Mouse (Mus musculus) brown adipose tissue, adult 24 weeks (tissue): ENCODE measurements around the gene F2rl2. TPM values are rescaled to one million over a fixed set of nuclear protein-coding genes. Genes with fewer than 3 reads are reported as not detected.

ENCODE experiments used
- H3K27ac ChIP-seq: fragments of 200-500 bp; replicated peaks from 2 replicates; pipeline ENCODE4 v1.5.1; 2012; ENCODE audit warnings: low read depth, mild to moderate bottlenecking, low read length
- H3K4me1 ChIP-seq: fragments of 200-500 bp; 2 replicates; pipeline ENCODE4 v1.6.1; 2012; ENCODE audit warnings: low read length, mixed read lengths; ENCODE audit not compliant: control insufficient read depth, insufficient read depth, insufficient read length
- H3K4me3 ChIP-seq: fragments of 200-500 bp; 2 replicates; pipeline ENCODE4 v1.5.1; 2012; ENCODE audit warnings: low read depth, mild to moderate bottlenecking, low read length, moderate library complexity; ENCODE audit not compliant: insufficient read depth
- polyA plus RNA-seq: library from polyadenylated mRNA; stranded (reverse); fragments of >200 nt; gene quantifications from 2 replicates; pipeline ENCODE4 v1.2.4, GENCODE M21; 2012; ENCODE audit not compliant: missing spikeins, insufficient read depth, insufficient read length

F2rl2 gene
- 0.40 TPM in 1 of 2 replicates, not detected in the other for polyA plus RNA-seq

DNA sequence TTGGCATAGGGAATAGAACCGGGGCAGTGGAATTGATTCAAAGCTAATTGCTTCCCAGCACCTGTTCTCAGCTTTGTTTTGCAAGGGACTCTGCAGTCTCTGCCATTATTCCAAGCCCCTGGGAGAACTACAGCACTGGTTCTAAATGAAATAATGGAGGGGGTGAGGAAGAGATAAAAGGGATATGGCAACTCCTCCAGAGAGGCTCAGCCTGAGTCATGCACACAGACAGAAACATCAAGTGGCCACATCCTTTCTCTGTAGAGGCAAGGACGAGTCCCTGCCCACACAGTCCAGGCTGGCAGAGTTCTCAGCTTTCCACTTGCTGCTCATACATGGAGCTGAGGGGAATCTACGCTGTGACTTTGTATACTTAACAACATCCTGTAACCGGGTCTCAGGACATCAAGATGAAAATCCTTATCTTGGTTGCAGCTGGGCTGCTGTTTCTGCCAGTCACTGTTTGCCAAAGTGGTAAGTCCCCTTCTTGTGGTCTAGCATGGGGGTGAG lies at the start of gene F2rl2:
TSS of gene F2rl2 (plus strand) at position 200 of the 510 bp plus-strand sequence.
- no peak within 1 kb of the TSS for H3K27ac ChIP-seq
- no peaks in the 10 kb centered on the region for H3K4me1 ChIP-seq
- no peak within 1 kb of the TSS for H3K4me3 ChIP-seq

DNA sequence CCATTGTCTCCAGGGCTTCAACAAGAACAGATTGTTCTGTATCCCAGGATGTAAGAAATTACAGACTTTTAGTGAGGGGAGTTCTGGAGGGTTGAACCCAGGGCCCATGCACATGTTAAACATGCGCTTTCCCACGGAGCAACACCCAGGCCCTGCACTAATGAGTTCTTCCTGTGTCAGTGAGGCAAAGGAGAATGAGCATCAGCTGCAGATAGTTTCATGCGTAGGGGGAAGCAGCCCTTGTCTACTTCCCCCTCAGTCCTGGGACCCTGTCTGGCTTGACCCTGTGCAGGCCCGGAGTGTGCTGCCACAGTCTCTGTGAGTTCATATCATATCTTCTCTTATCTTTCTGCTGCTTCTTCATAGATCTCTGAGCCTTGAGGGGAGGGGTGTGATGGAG lies 49.4 kb upstream of the F2rl2 start:
- Histone ChIP-seq H3K4me3 (no peak overlapping the region), H3K27ac (no peak overlapping the region), H3K4me1 (peaks cover 20% of the 10 kb centered on the region; the same call in 1 of the 2 replicates)

DNA sequence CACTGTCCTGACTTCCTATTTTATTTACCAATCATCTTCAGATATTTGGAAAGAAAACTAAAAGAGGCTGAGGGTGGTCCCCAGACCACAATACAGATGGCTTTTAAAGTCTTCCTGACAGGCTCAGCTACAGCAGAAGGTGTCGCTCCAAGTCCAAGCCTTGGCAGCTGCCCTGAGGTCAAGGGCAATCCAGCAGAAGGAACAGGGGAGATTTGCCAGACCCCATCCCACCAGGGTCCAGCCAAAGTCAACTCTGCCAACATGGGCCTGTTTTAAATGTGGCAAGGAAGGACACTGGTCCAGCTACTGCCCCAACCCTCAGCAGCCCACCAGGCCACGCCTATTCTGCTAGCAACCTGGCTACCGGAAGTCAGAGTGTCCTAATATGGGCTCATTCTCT lies 46.7 kb upstream of the F2rl2 start:
- Histone ChIP-seq H3K4me3 (no peak overlapping the region), H3K27ac (no peak overlapping the region), H3K4me1 (peaks cover 20% of the 10 kb centered on the region; the same call in 1 of the 2 replicates)

DNA sequence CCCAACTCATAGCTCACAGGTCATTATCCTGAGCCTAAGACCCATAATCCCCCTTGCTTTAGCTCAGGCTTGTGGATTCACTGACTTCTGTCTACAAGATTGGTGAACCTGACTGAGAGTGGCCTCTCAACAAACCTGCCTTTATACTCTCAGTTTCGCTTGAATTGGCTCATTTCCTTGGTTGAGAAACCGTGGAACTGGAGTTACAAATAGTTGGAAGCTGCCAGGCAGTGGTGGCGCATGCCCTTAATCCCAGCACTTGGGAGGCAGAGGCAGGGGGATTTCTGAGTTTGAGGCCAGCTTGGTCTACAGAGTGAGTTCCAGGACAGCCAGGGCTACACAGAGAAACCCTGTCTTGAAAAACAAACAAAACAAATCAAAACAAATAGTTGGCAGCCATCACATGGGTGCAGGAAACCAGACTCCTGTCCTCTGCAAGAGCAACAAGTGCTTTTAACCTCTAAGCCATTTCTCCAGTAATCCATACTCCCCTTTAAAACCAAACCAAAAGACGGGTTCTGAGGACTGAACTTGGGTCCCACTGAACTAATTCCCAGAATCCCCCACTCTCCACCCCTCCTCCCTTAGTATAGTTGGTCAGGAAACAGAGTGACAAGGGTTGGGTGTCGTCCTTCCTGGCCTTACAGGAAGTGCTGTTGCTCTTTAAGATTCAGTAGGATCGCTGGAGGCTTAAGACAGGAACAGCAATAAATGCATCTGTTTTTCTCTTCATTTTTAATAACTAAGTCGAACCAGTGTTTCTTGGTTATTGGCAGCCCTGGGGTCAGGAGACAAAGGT lies 44.6 kb upstream of the F2rl2 start:
- no peak overlapping the region for H3K4me3 ChIP-seq
- peaks cover 20% of the 10 kb centered on the region; the same call in 1 of the 2 replicates for H3K4me1 ChIP-seq
- H3K27ac ChIP-seq = peak overlapping the region; percentile 91

DNA sequence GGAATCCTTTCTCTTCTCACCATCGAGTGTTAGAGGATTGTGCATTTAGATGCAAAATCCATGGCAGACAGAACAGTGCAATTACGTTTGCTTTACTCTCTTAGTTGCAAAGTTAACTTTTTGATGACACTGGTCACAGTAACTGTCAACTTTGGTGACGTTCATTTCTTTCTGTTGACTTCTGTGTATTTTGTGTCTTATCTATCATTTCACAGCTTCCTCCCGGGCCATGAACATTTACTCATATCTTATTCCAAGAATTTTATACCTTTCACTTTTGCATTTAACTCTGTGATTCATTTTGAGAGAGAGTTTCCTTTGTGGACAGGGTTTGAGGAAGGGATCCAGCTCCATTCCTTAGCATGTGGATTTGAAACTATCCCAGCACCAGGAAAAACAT lies 43.0 kb upstream of the F2rl2 start:
- Histone ChIP-seq H3K4me1 (peaks cover 15% of the 10 kb centered on the region; the same call in 1 of the 2 replicates), H3K27ac (no peak overlapping the region), H3K4me3 (no peak overlapping the region)

DNA sequence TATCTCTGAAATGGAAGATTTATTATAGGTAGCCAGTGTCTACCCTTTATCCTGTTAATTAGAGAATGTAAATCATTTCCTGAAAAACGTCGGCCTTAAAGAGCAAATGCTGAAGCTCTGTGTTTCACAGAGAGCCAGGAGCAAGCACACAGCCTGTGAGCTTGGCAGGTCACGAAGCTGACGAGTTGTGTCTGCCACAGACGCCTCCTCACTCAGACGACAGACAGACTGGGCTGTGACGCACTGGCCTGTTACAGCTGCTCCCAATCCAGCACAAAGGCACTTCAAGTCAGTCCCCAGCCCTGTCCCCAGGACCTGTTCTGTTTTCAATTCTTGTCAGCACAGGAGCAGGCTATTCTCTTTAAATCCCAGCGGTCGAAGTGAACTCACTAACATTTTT lies 41.4 kb upstream of the F2rl2 start:
- Histone ChIP-seq H3K4me3 (no peak overlapping the region), H3K4me1 (peaks cover 12% of the 10 kb centered on the region; the same call in 1 of the 2 replicates), H3K27ac (no peak overlapping the region)

DNA sequence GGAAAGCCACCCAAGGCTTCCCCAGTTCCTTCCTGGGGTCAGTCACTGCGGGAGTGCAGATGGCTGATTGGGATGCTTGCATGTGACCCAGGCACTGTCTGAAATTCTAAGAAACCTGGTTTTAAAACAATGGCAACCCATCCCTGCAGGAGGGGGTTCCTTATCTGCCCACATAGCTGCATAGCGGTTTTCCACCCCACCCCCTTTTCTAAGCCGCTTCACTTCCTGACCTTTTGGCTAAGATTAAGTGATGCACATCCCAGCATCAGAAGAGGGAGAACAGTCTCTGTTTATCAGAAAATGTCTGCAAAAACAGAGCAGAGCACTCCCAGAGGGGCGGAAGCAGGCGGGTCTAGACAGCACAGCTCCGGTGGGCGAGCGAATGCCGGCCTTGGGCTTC lies 39.5 kb upstream of the F2rl2 start:
- H3K27ac ChIP-seq = no peak overlapping the region
- H3K4me1 ChIP-seq = no peaks in the 10 kb centered on the region; the same call in 1 of the 2 replicates
- H3K4me3 ChIP-seq = no peak overlapping the region

DNA sequence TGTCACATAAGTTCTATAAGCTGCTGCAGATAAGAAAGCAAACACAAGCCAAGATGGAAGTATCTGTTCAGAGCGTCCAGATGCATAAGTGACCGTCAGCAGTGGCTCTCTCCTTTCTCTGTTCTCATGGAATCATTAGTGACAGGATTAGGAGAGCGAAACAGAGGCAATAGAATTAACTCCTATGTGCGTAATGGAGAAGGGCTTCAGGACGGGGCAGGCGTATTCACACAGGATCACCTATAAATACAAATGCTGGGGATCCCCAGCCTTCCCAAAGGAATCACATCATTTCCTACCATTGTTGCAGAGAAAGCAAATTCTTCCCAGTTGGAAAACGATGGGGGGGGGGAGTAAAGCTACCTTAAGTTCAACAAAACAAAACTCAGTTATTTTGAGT lies 37.2 kb upstream of the F2rl2 start:
- Histone ChIP-seq H3K4me1 (no peaks in the 10 kb centered on the region; the same call in 1 of the 2 replicates), H3K27ac (peak overlapping the region; percentile 96), H3K4me3 (peak overlapping the region; percentile 26; the same call in 1 of the 2 replicates)

DNA sequence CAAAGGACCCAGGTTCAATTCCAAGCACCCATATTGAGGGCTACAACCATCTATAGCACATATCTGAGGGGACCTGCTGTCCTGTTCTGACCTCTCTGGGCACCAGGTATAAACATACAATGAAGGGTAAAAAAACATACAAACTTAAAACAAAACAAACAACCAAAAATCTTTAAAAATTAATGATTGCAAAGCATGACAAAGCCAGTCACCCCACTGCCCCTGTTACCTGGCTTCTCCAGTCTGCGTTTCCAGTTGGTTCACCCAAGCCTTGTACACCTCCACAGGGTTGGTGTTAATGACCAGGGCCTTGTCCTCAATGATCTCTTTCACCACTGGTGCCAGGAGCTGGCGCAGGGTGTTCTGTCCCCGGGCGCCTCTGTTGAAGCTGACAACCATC lies 32.8 kb upstream of the F2rl2 start:
- H3K4me1 ChIP-seq = no peaks in the 10 kb centered on the region; the same call in 1 of the 2 replicates
- no peak overlapping the region for H3K4me3 ChIP-seq
- H3K27ac ChIP-seq = no peak overlapping the region

DNA sequence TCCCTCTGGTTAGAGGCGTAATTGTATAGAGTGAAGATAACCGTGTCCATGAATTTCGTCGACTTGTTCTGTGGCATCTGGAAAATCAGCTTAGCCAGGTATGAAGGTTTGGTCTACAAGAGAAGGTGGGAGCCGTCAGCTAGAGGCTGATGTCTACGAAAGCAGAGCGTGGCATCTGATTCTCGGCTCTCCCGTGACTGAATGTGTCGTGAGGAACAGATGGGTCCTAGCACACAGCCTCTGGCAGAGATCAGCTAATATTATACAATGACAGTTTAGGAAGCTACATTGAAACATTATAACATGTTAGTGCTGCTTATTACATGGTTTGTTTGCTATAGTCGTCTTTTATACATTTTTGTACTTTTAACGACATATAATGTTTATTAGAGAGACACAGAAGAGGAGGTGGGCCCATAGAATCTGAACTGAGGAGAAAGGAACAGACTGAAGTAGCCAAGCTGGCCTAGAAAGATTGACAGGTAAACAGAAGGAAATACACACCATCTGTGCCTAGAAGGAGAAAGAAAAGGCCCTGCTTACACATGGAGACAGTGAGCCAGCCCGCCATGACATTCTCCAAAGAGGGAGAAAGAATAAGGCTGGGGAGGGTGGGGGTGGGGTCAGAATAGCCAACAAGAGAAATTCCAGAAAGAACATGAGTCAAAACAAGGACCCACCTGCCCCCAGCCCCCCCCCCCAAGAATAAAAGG lies 30.9 kb upstream of the F2rl2 start:
- no peaks in the 10 kb centered on the region for H3K4me1 ChIP-seq
- no peak overlapping the region for H3K27ac ChIP-seq
- no peak overlapping the region for H3K4me3 ChIP-seq

DNA sequence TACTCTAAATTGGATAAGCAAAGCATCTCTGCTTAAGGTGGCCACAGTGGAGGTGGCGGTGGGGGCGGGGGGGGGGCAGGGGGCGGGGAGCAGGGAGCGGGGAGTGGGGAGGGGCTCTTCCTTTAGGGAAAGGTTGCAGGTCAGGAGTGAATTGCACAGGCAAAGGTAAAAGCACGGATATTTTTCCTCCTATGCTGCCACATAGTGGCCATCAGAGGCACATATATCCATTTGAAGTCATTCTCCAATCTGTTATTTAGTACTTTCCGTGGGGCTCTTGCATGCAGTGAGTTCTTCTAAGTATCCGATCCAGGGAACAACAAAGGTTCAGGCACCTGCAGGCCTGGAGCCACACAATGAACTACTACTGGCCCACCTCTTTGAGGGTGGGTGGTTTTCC lies 29.4 kb upstream of the F2rl2 start:
- no peak overlapping the region for H3K4me3 ChIP-seq
- no peak overlapping the region for H3K27ac ChIP-seq
- H3K4me1 ChIP-seq = no peaks in the 10 kb centered on the region

DNA sequence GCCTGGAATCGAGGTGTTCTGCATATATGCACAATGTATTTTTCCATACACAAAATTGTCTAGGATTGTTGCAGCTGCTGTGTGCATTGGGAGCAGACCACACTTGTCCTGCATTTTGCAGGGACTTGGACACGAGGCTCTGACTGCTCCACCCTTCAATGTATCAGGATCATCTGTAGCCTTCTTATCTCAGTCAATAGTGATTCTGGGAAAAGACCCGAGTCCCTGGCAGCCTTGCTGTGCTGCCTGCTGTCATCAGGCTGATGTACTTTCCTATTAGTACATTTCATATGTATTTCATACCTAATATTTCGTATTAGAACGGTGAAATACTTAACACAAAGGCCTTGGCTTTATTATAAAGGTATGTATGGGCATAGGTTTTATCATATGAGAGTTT lies 26.1 kb upstream of the F2rl2 start:
- Histone ChIP-seq H3K4me1 (no peaks in the 10 kb centered on the region; the same call in 1 of the 2 replicates), H3K27ac (no peak overlapping the region), H3K4me3 (no peak overlapping the region)

DNA sequence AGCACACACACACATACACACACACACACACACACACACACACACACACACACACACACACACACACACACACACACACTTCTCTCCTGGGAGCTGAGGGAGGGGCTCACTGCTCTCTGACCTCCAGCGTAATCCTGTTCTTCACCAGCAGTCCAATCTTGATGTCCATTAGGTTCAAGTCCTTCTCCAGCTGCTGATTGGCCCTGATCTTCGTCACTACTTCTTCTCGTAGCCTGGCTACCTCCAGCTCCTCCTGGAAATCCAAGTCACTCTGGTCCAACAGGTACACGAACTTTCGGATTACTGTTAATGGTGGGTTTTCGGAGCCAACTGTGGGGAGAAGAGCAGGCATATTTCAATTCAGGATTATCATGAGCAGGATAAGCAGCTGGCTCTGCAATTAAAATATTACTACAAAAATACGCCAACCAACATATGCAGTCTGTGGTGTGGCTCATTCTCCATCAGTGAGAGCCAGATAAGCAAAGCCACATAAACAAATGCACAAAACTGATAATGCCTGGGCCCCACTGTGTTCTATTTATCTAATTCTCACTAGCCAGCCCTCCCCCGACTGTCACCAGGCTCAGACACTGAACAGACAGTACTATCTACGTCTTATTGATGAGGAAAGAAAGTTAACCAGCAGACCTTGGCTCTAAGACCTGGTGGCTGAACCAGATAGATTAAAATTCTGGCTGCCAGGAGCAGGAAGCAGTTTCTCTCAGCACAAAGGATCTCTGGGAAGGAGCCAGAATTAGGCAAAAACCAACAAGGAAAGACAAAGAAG lies 25.4 kb upstream of the F2rl2 start:
- Histone ChIP-seq H3K4me1 (no peaks in the 10 kb centered on the region; the same call in 1 of the 2 replicates), H3K27ac (no peak overlapping the region), H3K4me3 (no peak overlapping the region)

DNA sequence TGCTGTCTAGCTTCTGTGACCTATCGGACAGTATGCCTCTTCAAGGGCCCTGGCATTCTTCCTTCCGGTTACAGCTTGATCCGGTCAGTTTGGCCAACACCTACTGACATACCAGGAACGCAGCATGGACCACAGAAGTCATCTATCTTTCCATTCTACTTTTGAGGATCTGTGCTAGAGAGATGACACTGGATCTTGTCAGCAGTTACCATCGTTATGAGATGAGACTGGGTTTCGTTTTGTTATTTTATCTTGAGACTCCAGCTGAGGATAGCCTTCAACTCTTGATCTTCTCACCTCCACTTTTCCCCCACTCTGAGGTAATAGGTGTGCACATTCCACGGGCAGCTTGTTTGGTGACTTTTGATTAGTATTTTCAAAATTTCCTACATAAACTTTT lies 24.3 kb upstream of the F2rl2 start:
- no peak overlapping the region for H3K4me3 ChIP-seq
- H3K27ac ChIP-seq = no peak overlapping the region
- H3K4me1 ChIP-seq = no peaks in the 10 kb centered on the region; the same call in 1 of the 2 replicates

DNA sequence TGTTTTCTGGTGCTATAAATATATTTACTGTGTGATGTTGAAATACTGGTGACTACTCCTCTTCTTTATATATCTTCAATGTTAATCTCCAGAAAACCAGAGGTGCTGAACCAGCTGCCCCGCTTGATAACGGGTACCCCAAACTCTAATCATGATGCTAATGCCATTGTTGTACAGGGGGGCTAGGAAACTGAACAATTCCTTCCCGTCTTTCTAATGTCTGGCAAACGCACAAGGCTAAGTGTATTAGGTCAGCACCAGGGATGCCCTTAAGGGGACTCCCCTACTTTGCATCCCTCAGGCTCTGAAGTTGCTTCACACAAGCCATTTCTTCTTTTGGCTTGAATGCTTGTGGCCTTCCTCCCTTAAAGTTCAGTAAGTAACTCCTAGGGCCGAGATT lies 17.6 kb upstream of the F2rl2 start:
- Histone ChIP-seq H3K27ac (no peak overlapping the region), H3K4me1 (no peaks in the 10 kb centered on the region; the same call in 1 of the 2 replicates), H3K4me3 (no peak overlapping the region)
